Mouse (Mus musculus) embryonic facial prominence, embryonic 12.5 days (tissue): ENCODE data around the gene Abi3. TPM values are rescaled to one million over a fixed set of nuclear protein-coding genes. Genes with fewer than 3 reads are reported as not detected.

Experiments
- ATAC-seq: fragments of 200-750 bp; cut with Nextera tagmentation; 2 replicates; pipeline ENCODE4 v1.8.0; 2017; ENCODE audit not compliant: insufficient number of reproducible peaks, insufficient read depth, low FRiP score, low TSS enrichment
- H3K27ac ChIP-seq: fragments of 300-500 bp; sonication (generic); 2 replicates; pipeline ENCODE4 v1.5.1; 2016; ENCODE audit warnings: mild to moderate bottlenecking
- H3K27me3 ChIP-seq: fragments of 300-500 bp; sonication (generic); 2 replicates; pipeline ENCODE4 v1.6.1; 2016; ENCODE audit warnings: mild to moderate bottlenecking, moderate library complexity
- H3K36me3 ChIP-seq: fragments of 300-500 bp; sonication (generic); 2 replicates; pipeline ENCODE4 v1.6.1; 2016; ENCODE audit warnings: mild to moderate bottlenecking
- H3K4me1 ChIP-seq: fragments of 300-500 bp; sonication (generic); 2 replicates; pipeline ENCODE4 v1.6.1; 2016
- H3K4me2 ChIP-seq: fragments of 300-500 bp; sonication (generic); replicated peaks from 2 replicates; pipeline ENCODE4 v1.6.1; 2016; ENCODE audit warnings: mild to moderate bottlenecking, moderate library complexity
- H3K4me3 ChIP-seq: fragments of 300-500 bp; sonication (generic); 2 replicates; pipeline ENCODE4 v1.5.1; 2016; ENCODE audit warnings: mild to moderate bottlenecking
- H3K9ac ChIP-seq: fragments of 300-500 bp; sonication (generic); 2 replicates; pipeline ENCODE4 v1.6.1; 2016; ENCODE audit warnings: mild to moderate bottlenecking, moderate library complexity
- H3K9me3 ChIP-seq: fragments of 300-500 bp; sonication (generic); 2 replicates; pipeline ENCODE4 v1.6.1; 2016; ENCODE audit warnings: mild to moderate bottlenecking, moderate library complexity
- WGBS: fragments of 180-500 bp; shearing (Covaris S2); methylation state at CpG from one replicate; pipeline ENCODE4 v1.1.7; 2016; 5-methylcytosine and 5-hydroxymethylcytosine counted together
- polyA plus RNA-seq: library from polyadenylated mRNA; unstranded; fragments of >200 nt; fragmentation: Nextera tagmentation; extraction: Ambion mirVana; gene quantifications from 2 replicates; pipeline ENCODE4 v1.2.1, GENCODE M21; 2016

The Abi3 gene
- polyA plus RNA-seq, 1 experiment from 2014 or later: 5.0 TPM

DNA sequence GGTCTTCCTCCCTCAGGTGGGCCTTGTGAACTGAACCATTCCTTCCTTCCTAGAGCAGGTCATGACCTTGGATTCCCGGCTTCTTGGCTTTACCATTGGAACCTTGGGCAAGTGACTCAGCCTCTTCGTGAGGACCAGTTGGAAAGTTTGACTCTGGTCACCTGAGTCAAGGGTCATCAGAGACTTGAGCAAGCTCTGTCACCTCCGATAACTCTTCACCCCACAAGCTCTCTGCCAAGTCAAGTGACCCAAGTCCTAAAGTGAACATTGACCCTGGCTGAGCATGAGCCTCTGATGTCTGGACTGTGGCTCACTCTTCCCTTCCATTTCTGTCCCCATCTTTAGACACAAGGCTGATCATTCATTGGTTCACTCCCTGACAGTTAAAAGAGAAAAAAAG is 20.8 kb downstream of the Abi3 start:
- H3K27ac ChIP-seq: no peak overlapping the region
- H3K4me1 ChIP-seq: peaks cover 10% of the 10 kb centered on the region; the same call in 1 of the 2 replicates
- peaks cover 33% of the 10 kb centered on the region for H3K27me3 ChIP-seq
- 79% methylated on average over 3 of the region's 3 CpGs for WGBS
- ATAC-seq: no peak
- H3K9ac ChIP-seq: no peak overlapping the region
- no peak overlapping the region for H3K4me2 ChIP-seq
- H3K36me3 ChIP-seq: no peaks in the 10 kb centered on the region
- no peak overlapping the region for H3K4me3 ChIP-seq
- no peaks in the 10 kb centered on the region for H3K9me3 ChIP-seq

DNA sequence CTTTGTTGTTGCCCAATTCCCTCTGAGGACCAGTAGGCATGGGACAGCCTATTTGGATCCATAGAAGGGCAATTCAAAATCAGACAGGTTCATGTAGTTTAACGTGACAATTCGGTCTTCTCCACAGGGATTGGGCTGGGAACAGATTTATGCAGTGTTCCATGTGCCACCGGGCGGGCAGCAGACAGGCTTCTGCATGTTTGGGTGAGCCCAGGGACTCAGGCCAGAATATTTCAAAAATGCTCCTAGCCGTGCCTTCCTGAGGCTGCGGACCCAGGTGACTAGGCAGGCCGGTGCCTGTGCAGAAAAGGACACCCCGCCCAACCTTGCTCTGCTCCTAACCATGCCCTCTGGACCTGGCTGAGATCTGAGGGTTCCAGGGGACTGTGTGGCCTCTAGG is 23.1 kb downstream of the Abi3 start:
- WGBS: 84% methylated on average over 8 of the region's 8 CpGs

DNA sequence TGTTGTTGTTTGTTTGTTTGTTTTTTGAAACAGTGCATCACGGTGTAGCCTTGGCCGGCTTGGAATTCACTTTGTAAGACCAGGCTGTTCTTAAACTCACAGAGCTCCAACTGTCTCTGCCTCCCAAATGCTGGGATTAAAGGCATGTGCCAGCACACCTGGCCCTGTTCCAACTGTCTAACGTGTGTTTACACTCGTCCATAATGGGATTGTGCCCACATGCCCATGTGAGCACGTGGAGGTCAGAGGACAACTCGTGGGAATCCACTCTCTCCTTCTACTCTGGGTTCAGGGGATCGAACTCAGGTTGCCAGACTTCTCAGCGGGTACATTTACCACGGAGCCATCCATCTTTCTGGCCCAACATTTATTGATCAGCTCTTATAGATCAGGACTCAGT is 26.9 kb downstream of the Abi3 start:
- ATAC-seq: no peak
- Histone ChIP-seq H3K4me2 (no peak overlapping the region), H3K9ac (no peak overlapping the region), H3K27me3 (no peaks in the 10 kb centered on the region), H3K36me3 (no peaks in the 10 kb centered on the region), H3K4me1 (no peaks in the 10 kb centered on the region), H3K27ac (no peak overlapping the region), H3K4me3 (no peak overlapping the region), H3K9me3 (no peaks in the 10 kb centered on the region)
- WGBS: 79% methylated on average over 9 of the region's 9 CpGs

More for the DNA sequence above, 23.1 kb downstream of the Abi3 start:
- peaks cover 13% of the 10 kb centered on the region for H3K27me3 ChIP-seq
- no peaks in the 10 kb centered on the region for H3K9me3 ChIP-seq
- ATAC-seq: no peak
- no peak overlapping the region for H3K27ac ChIP-seq
- no peaks in the 10 kb centered on the region for H3K36me3 ChIP-seq
- no peak overlapping the region for H3K4me2 ChIP-seq
- no peak overlapping the region for H3K4me3 ChIP-seq
- H3K4me1 ChIP-seq: no peaks in the 10 kb centered on the region
- no peak overlapping the region for H3K9ac ChIP-seq

DNA sequence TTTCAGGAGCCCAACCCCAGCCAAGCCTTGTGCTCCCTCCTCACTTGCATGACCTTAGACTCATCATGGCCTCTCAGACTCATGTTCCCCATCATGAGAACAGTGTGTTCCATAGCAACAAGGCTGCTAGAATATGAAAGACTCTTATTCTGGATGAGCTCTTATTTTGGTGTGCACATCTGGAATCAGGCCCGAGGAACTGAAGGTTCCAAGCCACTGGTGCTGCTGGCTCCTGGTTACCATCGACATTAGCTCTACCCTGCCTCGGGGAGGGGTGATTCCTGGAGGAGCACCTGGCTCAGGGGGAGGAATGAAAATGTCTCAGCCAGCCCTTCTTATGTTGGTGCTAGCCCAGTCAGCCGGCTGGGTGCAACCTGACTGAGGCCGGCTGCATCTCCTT is 27.4 kb downstream of the Abi3 start:
- no peak overlapping the region for H3K27ac ChIP-seq
- no peak overlapping the region for H3K9ac ChIP-seq
- no peak overlapping the region for H3K4me3 ChIP-seq
- 54% methylated on average over 5 of the region's 5 CpGs for WGBS
- no peaks in the 10 kb centered on the region for H3K36me3 ChIP-seq
- no peaks in the 10 kb centered on the region for H3K4me1 ChIP-seq
- H3K9me3 ChIP-seq: no peaks in the 10 kb centered on the region
- ATAC-seq: no peak
- H3K4me2 ChIP-seq: no peak overlapping the region
- H3K27me3 ChIP-seq: no peaks in the 10 kb centered on the region

DNA sequence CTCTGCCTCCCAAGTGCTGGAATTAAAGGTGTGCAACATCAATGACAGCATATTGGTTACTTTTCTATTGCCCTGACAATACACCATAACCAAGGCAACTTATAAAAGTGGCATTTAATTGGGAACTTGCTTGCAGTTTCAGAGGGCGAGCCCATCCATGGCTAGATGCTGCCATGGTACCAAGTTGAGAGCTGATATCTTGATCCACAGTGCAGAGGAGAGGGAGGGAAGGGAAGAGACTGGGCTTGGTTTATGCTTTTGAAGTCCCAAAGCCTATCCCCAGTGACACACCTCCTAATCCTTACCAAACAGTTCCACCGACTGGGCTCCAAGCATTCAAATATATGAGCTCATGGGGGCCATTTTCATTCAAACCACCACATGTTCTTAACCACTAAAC is 28.2 kb downstream of the Abi3 start:
- Histone ChIP-seq H3K4me2 (no peak overlapping the region), H3K36me3 (no peaks in the 10 kb centered on the region)

DNA sequence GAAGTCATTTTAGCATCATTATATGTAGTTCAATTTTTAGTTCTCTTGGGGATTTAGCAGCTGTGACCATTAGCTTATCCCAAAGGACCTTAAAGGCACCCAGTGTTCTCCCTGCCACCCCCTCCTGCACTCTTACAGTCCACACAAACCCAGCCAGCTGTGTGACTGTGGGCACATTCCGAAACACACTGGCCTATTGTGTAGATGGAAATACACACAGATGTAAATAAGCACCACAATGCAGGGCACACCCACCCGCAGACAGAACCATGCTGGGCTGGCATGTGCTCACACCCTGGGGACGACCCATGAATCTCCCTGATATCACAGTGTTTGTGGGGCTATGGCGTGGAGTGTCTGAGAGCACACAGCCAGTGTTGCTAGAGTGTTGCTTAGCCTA is 30.1 kb downstream of the Abi3 start:
- Histone ChIP-seq H3K4me3 (no peak overlapping the region), H3K36me3 (no peaks in the 10 kb centered on the region), H3K27ac (no peak overlapping the region), H3K27me3 (no peaks in the 10 kb centered on the region), H3K4me2 (no peak overlapping the region), H3K4me1 (no peaks in the 10 kb centered on the region), H3K9me3 (peaks cover 6% of the 10 kb centered on the region), H3K9ac (no peak overlapping the region)
- no peak for ATAC-seq
- whole genome bisulfite sequencing: 66% methylated on average over 4 of the region's 4 CpGs

More for the DNA sequence above, 28.2 kb downstream of the Abi3 start:
- Histone ChIP-seq H3K27me3 (no peaks in the 10 kb centered on the region), H3K9me3 (no peaks in the 10 kb centered on the region), H3K9ac (no peak overlapping the region), H3K4me3 (no peak overlapping the region), H3K4me1 (no peaks in the 10 kb centered on the region), H3K27ac (no peak overlapping the region)
- WGBS: 88% methylated on average over 2 of the region's 2 CpGs
- ATAC-seq: no peak

DNA sequence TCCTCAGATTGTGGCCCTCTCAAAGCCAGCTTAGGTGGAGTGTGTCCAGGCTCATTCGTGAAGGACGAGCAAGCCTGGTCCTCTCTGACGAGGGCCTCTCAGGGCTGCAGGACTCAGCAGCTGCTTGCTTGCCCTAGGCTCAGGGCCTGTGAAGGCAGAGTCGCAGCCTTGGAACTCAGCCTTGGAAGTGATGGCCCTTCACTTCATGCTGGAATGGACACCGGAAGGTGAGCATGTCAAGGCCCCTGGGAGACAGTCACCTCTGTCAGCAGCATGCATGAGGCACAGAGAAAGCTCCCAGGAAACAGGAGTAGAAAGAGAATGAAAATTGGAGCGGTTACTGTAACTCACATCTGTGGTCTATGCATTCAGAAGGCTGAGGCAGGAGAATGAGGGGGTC is 30.5 kb downstream of the Abi3 start:
- no peak for ATAC-seq
- WGBS: 79% methylated on average over 6 of the region's 6 CpGs
- no peak overlapping the region for H3K9ac ChIP-seq

DNA sequence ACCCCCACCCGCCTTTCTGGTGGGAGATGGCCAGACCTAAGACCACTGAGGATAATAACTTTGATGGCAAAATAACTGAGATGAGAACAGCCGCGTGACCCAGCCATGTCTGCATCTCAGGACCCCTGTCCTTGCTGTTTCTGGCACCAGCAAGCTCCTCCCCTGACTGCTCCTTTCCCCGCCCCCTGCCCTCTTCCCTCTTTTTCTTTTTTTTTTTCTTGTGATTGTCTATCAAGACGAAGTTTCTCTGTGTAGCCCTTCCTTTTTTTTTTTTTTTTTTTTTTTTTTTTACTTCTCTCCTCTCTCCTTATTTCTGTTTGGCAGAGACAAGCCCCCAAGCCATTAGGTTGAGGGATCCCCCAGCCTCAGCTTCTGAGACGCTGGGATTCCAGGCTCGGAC is 31.4 kb downstream of the Abi3 start:
- H3K4me1 ChIP-seq: no peaks in the 10 kb centered on the region
- no peak overlapping the region for H3K4me3 ChIP-seq
- H3K27ac ChIP-seq: no peak overlapping the region
- H3K9me3 ChIP-seq: peaks cover 6% of the 10 kb centered on the region
- no peak for ATAC-seq
- 54% methylated on average over 7 of the region's 7 CpGs for WGBS
- no peaks in the 10 kb centered on the region for H3K27me3 ChIP-seq
- H3K36me3 ChIP-seq: no peaks in the 10 kb centered on the region
- H3K4me2 ChIP-seq: no peak overlapping the region
- H3K9ac ChIP-seq: no peak overlapping the region

More for the DNA sequence above, 30.5 kb downstream of the Abi3 start:
- Histone ChIP-seq H3K9me3 (peaks cover 6% of the 10 kb centered on the region), H3K27ac (no peak overlapping the region), H3K36me3 (no peaks in the 10 kb centered on the region), H3K4me1 (no peaks in the 10 kb centered on the region), H3K27me3 (no peaks in the 10 kb centered on the region), H3K4me2 (no peak overlapping the region), H3K4me3 (no peak overlapping the region)

DNA sequence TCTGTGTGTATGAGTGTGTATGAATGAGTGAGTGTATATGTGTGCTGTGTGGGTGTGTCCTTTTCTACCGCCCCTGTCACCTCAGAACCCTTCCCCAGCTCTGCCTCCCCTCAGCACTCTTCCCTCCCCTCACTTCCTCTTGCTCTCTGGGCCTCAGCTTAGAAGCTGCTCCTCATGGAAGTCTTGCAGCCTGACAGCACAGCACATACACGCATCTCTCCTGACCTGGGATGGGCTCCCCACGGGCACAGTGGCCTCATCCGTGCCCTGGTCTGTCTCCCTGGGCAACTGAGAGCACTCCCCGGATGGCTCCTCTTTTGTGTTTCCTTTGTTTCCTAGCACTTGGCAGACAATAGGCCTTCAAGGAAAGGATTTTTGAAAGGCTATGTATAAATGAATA is 32.7 kb downstream of the Abi3 start:
- H3K27ac ChIP-seq: no peak overlapping the region
- H3K9ac ChIP-seq: no peak overlapping the region
- H3K9me3 ChIP-seq: peaks cover 6% of the 10 kb centered on the region
- no peak overlapping the region for H3K4me2 ChIP-seq
- no peak overlapping the region for H3K4me3 ChIP-seq
- ATAC-seq: no peak
- no peaks in the 10 kb centered on the region for H3K36me3 ChIP-seq
- H3K27me3 ChIP-seq: no peaks in the 10 kb centered on the region
- no peaks in the 10 kb centered on the region for H3K4me1 ChIP-seq
- WGBS: 53% methylated on average over 5 of the region's 5 CpGs

DNA sequence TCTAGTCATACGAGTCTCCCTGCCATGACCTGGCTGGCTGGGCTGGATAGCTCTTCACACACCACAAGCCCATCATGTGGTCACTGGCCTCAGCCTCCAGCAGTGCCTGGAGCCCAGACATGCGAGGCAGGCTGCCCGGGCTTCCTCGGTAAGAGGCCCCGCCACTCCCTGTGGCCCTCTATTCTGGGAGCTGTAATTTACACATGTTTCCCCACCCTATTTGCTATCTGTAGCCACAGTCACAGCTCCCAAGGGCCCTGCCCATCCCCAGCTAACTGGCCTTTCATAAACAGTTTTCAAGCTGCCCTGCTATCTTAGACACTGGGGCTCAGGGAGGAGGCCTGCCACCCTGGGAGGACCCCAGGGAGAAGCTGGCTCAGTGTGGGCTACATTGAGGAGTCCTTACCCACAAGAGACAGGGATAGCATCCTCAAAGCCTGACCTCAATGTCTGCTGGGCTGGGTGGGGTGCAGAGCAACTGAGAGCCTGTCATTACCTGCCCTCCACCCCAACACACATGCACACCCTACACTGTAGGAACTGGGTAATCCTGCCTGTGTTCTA is 33.7 kb downstream of the Abi3 start:
- Histone ChIP-seq H3K4me3 (no peak overlapping the region), H3K4me2 (no peak overlapping the region), H3K4me1 (no peaks in the 10 kb centered on the region), H3K27ac (no peak overlapping the region), H3K36me3 (no peaks in the 10 kb centered on the region), H3K9ac (no peak overlapping the region), H3K9me3 (peaks cover 6% of the 10 kb centered on the region), H3K27me3 (no peaks in the 10 kb centered on the region)
- WGBS: 78% methylated on average over 5 of the region's 5 CpGs
- no peak for ATAC-seq

DNA sequence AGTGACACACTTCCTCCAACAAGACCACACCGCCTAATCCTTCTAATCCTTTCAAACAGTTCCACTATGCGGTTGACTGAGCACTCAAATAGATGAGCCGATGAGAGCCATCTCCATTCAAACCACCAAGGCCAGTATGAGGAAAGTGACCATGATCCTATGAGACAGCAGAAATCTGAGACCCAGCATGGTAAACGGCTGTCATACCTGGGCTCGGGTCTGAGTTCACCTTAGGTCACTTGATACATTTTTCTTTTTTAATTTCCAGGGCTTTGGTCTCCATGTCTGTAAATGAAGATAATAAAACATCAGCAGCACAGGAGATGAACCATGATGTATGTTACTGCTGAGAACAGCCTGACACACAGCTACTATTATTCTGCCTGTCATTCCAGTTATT is 34.4 kb downstream of the Abi3 start:
- Histone ChIP-seq H3K4me1 (no peaks in the 10 kb centered on the region), H3K4me3 (no peak overlapping the region), H3K4me2 (no peak overlapping the region), H3K36me3 (no peaks in the 10 kb centered on the region), H3K27ac (no peak overlapping the region), H3K9ac (no peak overlapping the region), H3K27me3 (no peaks in the 10 kb centered on the region), H3K9me3 (peaks cover 6% of the 10 kb centered on the region)
- ATAC-seq: no peak
- WGBS: 91% methylated on average over 5 of the region's 5 CpGs

DNA sequence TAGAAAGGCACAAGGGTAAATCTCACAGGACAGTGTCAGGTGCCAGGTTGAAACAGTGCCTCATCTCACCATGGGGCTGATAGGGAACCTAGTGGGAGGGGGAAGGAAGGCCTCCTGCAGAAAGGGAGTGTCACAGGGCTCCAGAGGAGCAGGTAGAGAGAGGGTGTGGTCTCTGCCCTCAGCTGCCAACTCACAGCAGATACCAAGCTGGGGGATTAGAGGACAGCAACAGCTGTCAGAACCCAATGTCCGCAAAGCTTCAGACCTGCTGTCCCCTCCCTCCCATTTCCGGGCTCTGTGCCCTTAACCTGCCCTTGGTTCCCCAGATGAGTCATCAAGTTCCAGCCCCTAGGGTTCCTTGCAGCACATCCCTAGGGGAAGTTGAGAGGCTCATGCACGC is 36.7 kb downstream of the Abi3 start:
- Histone ChIP-seq H3K4me2 (no peak overlapping the region), H3K27me3 (no peaks in the 10 kb centered on the region), H3K4me3 (no peak overlapping the region), H3K4me1 (no peaks in the 10 kb centered on the region), H3K9ac (no peak overlapping the region), H3K27ac (no peak overlapping the region), H3K9me3 (peaks cover 6% of the 10 kb centered on the region), H3K36me3 (no peaks in the 10 kb centered on the region)
- no peak for ATAC-seq
- 40% methylated on average over 3 of the region's 3 CpGs for WGBS

DNA sequence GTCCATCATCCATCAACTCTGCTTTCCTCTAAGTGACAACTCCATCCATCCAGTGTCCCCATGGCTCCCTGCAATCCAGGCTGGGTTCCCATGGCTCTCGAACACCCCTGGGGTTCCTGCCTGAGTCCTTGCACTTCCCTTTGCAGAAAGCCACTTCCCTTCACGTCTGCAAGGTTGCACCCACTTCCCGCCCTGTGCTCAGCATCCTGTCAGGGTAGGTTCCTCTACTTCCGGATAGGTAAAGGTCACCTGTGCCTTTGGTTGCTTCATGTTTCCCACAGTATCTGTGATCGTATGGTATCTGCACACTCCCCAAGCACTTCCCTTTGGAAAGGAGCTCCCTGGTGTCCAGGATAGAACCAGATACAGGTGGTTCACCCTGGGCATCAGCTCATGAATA is 37.3 kb downstream of the Abi3 start:
- 72% methylated on average over 5 of the region's 5 CpGs for WGBS
- Histone ChIP-seq H3K4me1 (no peaks in the 10 kb centered on the region), H3K36me3 (no peaks in the 10 kb centered on the region)

More for the DNA sequence above, 37.3 kb downstream of the Abi3 start:
- Histone ChIP-seq H3K4me2 (no peak overlapping the region), H3K9ac (no peak overlapping the region), H3K27me3 (no peaks in the 10 kb centered on the region), H3K27ac (no peak overlapping the region), H3K4me3 (no peak overlapping the region), H3K9me3 (peaks cover 6% of the 10 kb centered on the region)
- no peak for ATAC-seq
